Mouse (Mus musculus): Measurements from ENCODE around the gene Maml3. TPM values are rescaled to one million over a fixed set of nuclear protein-coding genes. Genes with fewer than 3 reads are reported as not detected.
A peak's percentile ranks its signal among the peaks of the same experiment; 100 is the strongest.

Gene Maml3
- polyA plus RNA-seq, 1 experiment from 2014 or later, result 0.65 TPM

GRCm38 (mm10) chr3:51705220-51705619 lies 399.7 kb downstream of the Maml3 start:
- no peak overlapping the region for H3K4me2 ChIP-seq (ENCODE audit: low read depth, low read length)
- peaks cover 20% of the 10 kb centered on the region for H3K4me1 ChIP-seq (ENCODE audit: insufficient read depth)
- no peaks in the 10 kb centered on the region for H3K36me3 ChIP-seq (replicated peaks; ENCODE audit: insufficient read depth, low read length)
- ATAC-seq (no peak), DNase-seq (peak; percentile 42)
- 78% methylated on average over 7 of the region's 7 CpGs for WGBS (ENCODE audit: insufficient replicate concordance)
- H3K27me3 ChIP-seq (ENCODE audit: insufficient read depth, low read length), result no peaks in the 10 kb centered on the region
- no peaks in the 10 kb centered on the region for H3K9me3 ChIP-seq (ENCODE audit: low read length)
- TF ChIP-seq EP300 (IDR thresholded peaks at IDR 0.05; ENCODE audit: low read depth) (no peak), CTCF (IDR thresholded peaks at IDR 0.05; ENCODE audit: low read depth) (peak; percentile 71)
- no peak overlapping the region for H3K27ac ChIP-seq (ENCODE audit: low read depth)
- no peak overlapping the region for H3K9ac ChIP-seq (replicated peaks)
- H3K4me3 ChIP-seq (ENCODE audit: low read depth, low read length), result no peak overlapping the region

DNA sequence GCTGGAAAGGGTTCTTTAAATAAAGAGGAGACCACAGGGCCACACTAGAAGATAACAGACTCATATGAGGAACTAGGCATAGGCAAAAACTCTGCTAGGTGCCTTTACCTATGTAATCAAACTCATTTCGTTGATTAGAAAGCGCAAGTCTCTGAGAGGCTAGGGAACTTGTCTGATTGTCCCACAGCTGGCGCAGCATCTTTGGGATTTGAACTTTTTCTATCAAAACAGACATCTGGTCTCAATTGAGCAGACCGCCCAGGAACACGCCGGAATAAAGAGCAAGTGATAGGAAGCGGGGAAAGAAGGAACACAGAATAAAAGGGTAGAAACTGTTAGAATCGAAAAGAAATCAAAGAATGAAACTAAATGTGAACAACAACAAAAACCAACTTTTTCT lies 401.4 kb downstream of the Maml3 start:
- H3K4me3 ChIP-seq (ENCODE audit: low read depth, low read length), result no peak overlapping the region
- H3K4me1 ChIP-seq (ENCODE audit: insufficient read depth), result peaks cover 16% of the 10 kb centered on the region
- no peak overlapping the region for H3K4me2 ChIP-seq (ENCODE audit: low read depth, low read length)
- no peak overlapping the region for H3K9ac ChIP-seq (replicated peaks)
- H3K36me3 ChIP-seq (replicated peaks; ENCODE audit: insufficient read depth, low read length), result no peaks in the 10 kb centered on the region
- DNase-seq, result no peak
- no peaks in the 10 kb centered on the region for H3K27me3 ChIP-seq (ENCODE audit: insufficient read depth, low read length)
- H3K27ac ChIP-seq (ENCODE audit: low read depth), result no peak overlapping the region
- WGBS (ENCODE audit: insufficient replicate concordance), result 74% methylated on average over 8 of the region's 8 CpGs
- TF ChIP-seq CTCF (IDR thresholded peaks at IDR 0.05; ENCODE audit: low read depth), result no peak
- no peak for TF ChIP-seq EP300 (IDR thresholded peaks at IDR 0.05; ENCODE audit: low read depth)
- no peaks in the 10 kb centered on the region for H3K9me3 ChIP-seq (ENCODE audit: low read length)
- ATAC-seq, result no peak

DNA sequence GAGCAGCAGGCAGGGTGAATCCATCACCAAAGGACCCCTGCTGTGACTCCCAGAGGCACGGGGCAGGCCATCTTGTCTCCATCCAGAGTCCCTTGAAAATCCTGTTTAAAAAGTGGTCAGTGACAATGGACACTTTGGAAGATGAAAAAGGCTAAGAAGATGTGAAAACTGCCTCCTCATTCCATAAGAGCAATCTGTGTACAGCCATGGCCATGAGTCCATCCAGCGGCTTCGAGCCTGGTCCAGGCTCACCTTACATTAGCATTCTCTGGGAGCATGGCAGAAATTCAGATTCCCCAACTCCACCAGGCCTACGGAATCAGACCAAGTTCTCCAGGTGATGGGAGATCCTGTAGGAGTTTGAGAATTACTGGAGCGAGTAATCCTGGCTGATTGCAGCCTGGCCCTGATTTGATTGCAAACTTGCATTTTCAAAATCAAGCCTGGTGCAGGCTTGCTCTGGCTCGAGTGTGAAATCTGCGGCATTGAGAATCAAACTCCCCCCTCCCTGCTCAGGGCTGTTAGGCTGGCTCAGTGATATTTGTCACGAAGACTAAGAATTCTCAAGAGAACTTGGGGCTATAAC lies 402.1 kb downstream of the Maml3 start:
- no peak overlapping the region for H3K4me3 ChIP-seq (ENCODE audit: low read depth, low read length)
- ATAC-seq, result no peak
- H3K9me3 ChIP-seq (ENCODE audit: low read length), result no peaks in the 10 kb centered on the region
- TF ChIP-seq CTCF (IDR thresholded peaks at IDR 0.05; ENCODE audit: low read depth) (no peak), EP300 (IDR thresholded peaks at IDR 0.05; ENCODE audit: low read depth) (no peak)
- no peak overlapping the region for H3K9ac ChIP-seq (replicated peaks)
- H3K4me1 ChIP-seq (ENCODE audit: insufficient read depth), result peaks cover 16% of the 10 kb centered on the region
- H3K27ac ChIP-seq (ENCODE audit: low read depth), result no peak overlapping the region
- no peak overlapping the region for H3K4me2 ChIP-seq (ENCODE audit: low read depth, low read length)
- no peaks in the 10 kb centered on the region for H3K27me3 ChIP-seq (ENCODE audit: insufficient read depth, low read length)
- 83% methylated on average over 8 of the region's 8 CpGs for WGBS (ENCODE audit: insufficient replicate concordance)
- no peaks in the 10 kb centered on the region for H3K36me3 ChIP-seq (replicated peaks; ENCODE audit: insufficient read depth, low read length)
- DNase-seq, result no peak

DNA sequence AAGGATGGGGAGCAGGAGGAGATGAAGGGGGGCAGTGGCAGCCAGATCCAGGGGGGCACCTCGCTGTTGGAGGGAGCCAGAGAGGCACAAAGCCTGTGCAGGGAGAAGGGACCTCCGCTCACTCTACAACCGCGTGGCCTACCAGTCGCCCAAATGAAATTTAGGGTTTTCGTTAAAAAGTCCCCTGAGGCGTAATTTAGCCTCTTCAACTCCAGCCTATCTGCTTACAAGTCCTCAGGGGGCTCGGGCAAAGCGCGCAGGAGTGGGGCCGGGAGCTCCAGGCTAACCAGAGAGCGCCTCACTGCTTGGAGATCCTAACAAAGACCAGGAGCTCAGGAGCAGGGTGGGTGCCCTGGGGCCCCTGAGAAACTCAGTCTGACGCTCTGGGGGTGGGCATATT lies 402.9 kb downstream of the Maml3 start:
- Histone ChIP-seq H3K4me2 (ENCODE audit: low read depth, low read length) (peak overlapping the region; percentile 81), H3K9ac (replicated peaks) (peak overlapping the region; percentile 50), H3K27me3 (ENCODE audit: insufficient read depth, low read length) (no peaks in the 10 kb centered on the region), H3K9me3 (ENCODE audit: low read length) (no peaks in the 10 kb centered on the region), H3K4me1 (ENCODE audit: insufficient read depth) (peaks cover 16% of the 10 kb centered on the region), H3K36me3 (replicated peaks; ENCODE audit: insufficient read depth, low read length) (no peaks in the 10 kb centered on the region), H3K4me3 (ENCODE audit: low read depth, low read length) (peak overlapping the region; percentile 44), H3K27ac (ENCODE audit: low read depth) (no peak overlapping the region)
- ATAC-seq, result peak; percentile 19; the same call in 1 of the 2 replicates
- 17% methylated on average over 13 of the region's 13 CpGs for WGBS (ENCODE audit: insufficient replicate concordance)
- no peak for DNase-seq
- TF ChIP-seq CTCF (IDR thresholded peaks at IDR 0.05; ENCODE audit: low read depth) (no peak), EP300 (IDR thresholded peaks at IDR 0.05; ENCODE audit: low read depth) (no peak)

- 3% methylated on average over 27 of the region's 27 CpGs for WGBS (ENCODE audit: insufficient replicate concordance)
- Histone ChIP-seq H3K36me3 (replicated peaks; ENCODE audit: insufficient read depth, low read length) (no peaks in the 10 kb centered on the region), H3K4me2 (ENCODE audit: low read depth, low read length) (peak overlapping the region; percentile 81), H3K9me3 (ENCODE audit: low read length) (no peaks in the 10 kb centered on the region), H3K27ac (ENCODE audit: low read depth) (no peak overlapping the region), H3K4me1 (ENCODE audit: insufficient read depth) (peaks cover 16% of the 10 kb centered on the region), H3K9ac (replicated peaks) (peak overlapping the region; percentile 50), H3K27me3 (ENCODE audit: insufficient read depth, low read length) (no peaks in the 10 kb centered on the region), H3K4me3 (ENCODE audit: low read depth, low read length) (peak overlapping the region; percentile 44)
- peak; percentile 85 for ATAC-seq
- DNase-seq, result peak; percentile 78
- TF ChIP-seq EP300 (IDR thresholded peaks at IDR 0.05; ENCODE audit: low read depth), result no peak
- peak; percentile 82 for TF ChIP-seq CTCF (IDR thresholded peaks at IDR 0.05; ENCODE audit: low read depth)
Measured at GRCm38 (mm10) chr3:51701281-51701751, 403.6 kb downstream of the Maml3 start.

- TF ChIP-seq CTCF (IDR thresholded peaks at IDR 0.05; ENCODE audit: low read depth), result no peak
- peak; percentile 40; the same call in 1 of the 2 replicates for TF ChIP-seq EP300 (IDR thresholded peaks at IDR 0.05; ENCODE audit: low read depth)
- DNase-seq (no peak), ATAC-seq (no peak)
- Histone ChIP-seq H3K27ac (ENCODE audit: low read depth) (no peak overlapping the region), H3K27me3 (ENCODE audit: insufficient read depth, low read length) (no peaks in the 10 kb centered on the region), H3K36me3 (replicated peaks; ENCODE audit: insufficient read depth, low read length) (no peaks in the 10 kb centered on the region), H3K4me3 (ENCODE audit: low read depth, low read length) (peak overlapping the region; percentile 44), H3K4me2 (ENCODE audit: low read depth, low read length) (peak overlapping the region; percentile 81), H3K4me1 (ENCODE audit: insufficient read depth) (peaks cover 16% of the 10 kb centered on the region), H3K9me3 (ENCODE audit: low read length) (no peaks in the 10 kb centered on the region), H3K9ac (replicated peaks) (peak overlapping the region; percentile 50)
- WGBS (ENCODE audit: insufficient replicate concordance), result 34% methylated on average over 15 of the region's 15 CpGs
Measured at GRCm38 (mm10) chr3:51700731-51701280, 404.1 kb downstream of the Maml3 start.
